Mouse (Mus musculus) heart, postnatal 0 days (tissue): Measurements from ENCODE around the gene Rbfox1. TPM values are rescaled to one million over a fixed set of nuclear protein-coding genes. Genes with fewer than 3 reads are reported as not detected.

Experiments
- ATAC-seq: fragments of 200-750 bp; cut with Nextera tagmentation; 2 replicates; pipeline ENCODE4 v1.8.0; 2017; ENCODE audit warnings: low read depth, moderate number of reproducible peaks, moderate library complexity; ENCODE audit not compliant: insufficient read depth
- DNase-seq: peaks from one replicate; pipeline ENCODE4 v3.0.0-alpha.2; 2016; ENCODE audit warnings: low spot score
- H3K27ac ChIP-seq: fragments of 300-500 bp; sonication (generic); 2 replicates; pipeline ENCODE4 v1.5.1; 2014; ENCODE audit warnings: low read depth, mild to moderate bottlenecking
- H3K27me3 ChIP-seq: fragments of 300-500 bp; sonication (generic); 2 replicates; pipeline ENCODE4 v1.6.1; 2014; ENCODE audit warnings: low read length, mixed read lengths; ENCODE audit not compliant: control insufficient read depth, insufficient read depth
- H3K36me3 ChIP-seq: fragments of 300-500 bp; sonication (generic); replicated peaks from 2 replicates; pipeline ENCODE4 v1.6.1; 2014; ENCODE audit warnings: low read length, mixed read lengths; ENCODE audit not compliant: control insufficient read depth, insufficient read depth
- H3K4me1 ChIP-seq: fragments of 300-500 bp; sonication (generic); 2 replicates; pipeline ENCODE4 v1.6.1; 2014; ENCODE audit warnings: antibody characterized with exemption; ENCODE audit not compliant: control insufficient read depth, insufficient read depth
- H3K4me2 ChIP-seq: fragments of 300-500 bp; sonication (generic); 2 replicates; pipeline ENCODE4 v1.6.1; 2014; ENCODE audit warnings: low read depth, mild to moderate bottlenecking, low read length, moderate library complexity
- H3K4me3 ChIP-seq: fragments of 300-500 bp; sonication (generic); 2 replicates; pipeline ENCODE4 v1.5.1; 2014; ENCODE audit warnings: low read depth, low read length
- H3K9ac ChIP-seq: fragments of 300-500 bp; sonication (generic); replicated peaks from 2 replicates; pipeline ENCODE4 v1.6.1; 2014; ENCODE audit warnings: low read depth, low read length, mixed read lengths
- H3K9me3 ChIP-seq: fragments of 300-500 bp; sonication (generic); replicated peaks from 2 replicates; pipeline ENCODE4 v1.6.1; 2016; ENCODE audit warnings: low read length; ENCODE audit not compliant: control insufficient read depth
- CTCF ChIP-seq: IDR thresholded peaks from 2 replicates; pipeline ENCODE4 v1.5.1; 2016; ENCODE audit warnings: antibody characterized with exemption, control low read depth, low read depth
- EP300 ChIP-seq: IDR thresholded peaks from 2 replicates; pipeline ENCODE4 v1.6.1; 2016; ENCODE audit warnings: antibody characterized with exemption, low read depth
- WGBS: fragments of 180-500 bp; shearing (Covaris S2); extraction: QIAGEN DNeasy Blood & Tissue Kit; methylation state at CpG from one replicate; pipeline ENCODE4 v1.1.7; 2014; 5-methylcytosine and 5-hydroxymethylcytosine counted together
- polyA plus RNA-seq: library from polyadenylated mRNA; unstranded; fragments of >200 nt; fragmentation: Nextera tagmentation; extraction: Ambion mirVana; gene quantifications from 2 replicates; pipeline ENCODE4 v1.2.1, GENCODE M21; 2015
- total RNA-seq: library from RNA; depleted of rRNA; stranded (reverse); fragments of >200 nt; gene quantifications from 2 replicates; pipeline ENCODE4 v1.2.3, GENCODE M21; 2014; ENCODE audit warnings: low replicate concordance

Rbfox1 gene
- total and polyA plus RNA-seq, 2 experiments from 2014 or later: 6.0 to 15.3 TPM

DNA sequence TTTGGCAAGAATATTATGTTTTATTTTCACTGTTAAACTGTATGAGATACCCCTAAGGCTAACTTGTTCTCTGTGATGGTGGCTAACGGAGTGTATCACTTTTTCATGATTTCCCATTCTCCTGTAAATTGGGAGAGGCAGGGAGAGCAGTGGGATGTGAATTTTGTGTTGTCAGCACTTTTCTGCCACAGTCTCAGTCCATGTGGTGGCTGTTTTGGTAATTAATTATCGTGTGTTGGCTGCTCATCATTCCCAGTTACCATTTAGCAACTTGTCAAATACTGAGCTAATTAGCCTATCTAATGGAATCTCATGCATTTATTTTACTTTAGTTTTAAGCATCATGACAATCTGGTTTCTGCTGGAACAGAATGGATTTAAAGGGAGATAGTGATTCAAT is 773.4 kb downstream of the Rbfox1 start:
- Histone ChIP-seq H3K4me3 (no peak overlapping the region), H3K9ac (no peak overlapping the region), H3K4me1 (no peaks in the 10 kb centered on the region), H3K9me3 (no peaks in the 10 kb centered on the region), H3K27me3 (no peaks in the 10 kb centered on the region), H3K36me3 (no peaks in the 10 kb centered on the region), H3K27ac (no peak overlapping the region), H3K4me2 (no peak overlapping the region)
- DNase-seq (no peak), ATAC-seq (no peak)
- TF ChIP-seq EP300 (no peak), CTCF (no peak)
- WGBS: 56% methylated on average over 2 of the region's 2 CpGs

DNA sequence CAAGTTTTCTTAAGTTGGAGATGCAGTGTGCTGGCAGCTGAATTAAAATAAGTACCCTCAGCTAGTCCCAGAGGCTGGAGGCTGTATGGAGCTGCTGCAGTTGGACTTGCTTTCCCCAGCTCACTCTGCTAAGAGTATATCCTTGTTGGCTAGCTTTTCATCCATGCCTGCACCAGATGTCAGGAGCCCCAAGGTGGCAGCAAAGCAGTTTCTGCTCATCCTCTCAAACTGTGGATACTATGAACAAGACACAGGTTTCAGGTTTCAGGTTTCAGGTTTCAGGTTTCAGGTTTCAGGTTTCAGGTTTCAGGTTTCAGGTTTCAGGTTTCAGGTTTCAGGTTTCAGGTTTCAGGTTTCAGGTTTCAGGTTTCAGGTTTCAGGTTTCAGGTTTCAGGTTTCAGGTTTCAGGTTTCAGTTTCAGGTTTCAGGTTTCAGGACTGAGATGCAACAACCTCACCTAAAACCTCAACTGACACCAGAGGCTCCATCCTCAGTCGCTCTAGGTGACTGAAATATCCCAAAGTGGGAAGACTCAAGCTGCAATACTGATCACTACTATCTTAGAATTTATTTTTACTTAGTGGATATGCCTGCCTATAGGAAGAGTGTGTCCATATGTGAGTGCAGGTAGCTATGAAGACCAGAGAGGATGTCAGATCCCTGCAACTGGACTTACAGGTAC is 801.1 kb downstream of the Rbfox1 start:
- Histone ChIP-seq H3K27me3 (no peaks in the 10 kb centered on the region), H3K9me3 (no peaks in the 10 kb centered on the region), H3K9ac (no peak overlapping the region), H3K4me3 (no peak overlapping the region), H3K4me1 (no peaks in the 10 kb centered on the region), H3K4me2 (no peak overlapping the region), H3K36me3 (no peaks in the 10 kb centered on the region), H3K27ac (no peak overlapping the region)
- TF ChIP-seq EP300 (no peak), CTCF (no peak)
- ATAC-seq (no peak), DNase-seq (no peak)
- WGBS: 68% methylated on average over 1 of the region's 1 CpGs

DNA sequence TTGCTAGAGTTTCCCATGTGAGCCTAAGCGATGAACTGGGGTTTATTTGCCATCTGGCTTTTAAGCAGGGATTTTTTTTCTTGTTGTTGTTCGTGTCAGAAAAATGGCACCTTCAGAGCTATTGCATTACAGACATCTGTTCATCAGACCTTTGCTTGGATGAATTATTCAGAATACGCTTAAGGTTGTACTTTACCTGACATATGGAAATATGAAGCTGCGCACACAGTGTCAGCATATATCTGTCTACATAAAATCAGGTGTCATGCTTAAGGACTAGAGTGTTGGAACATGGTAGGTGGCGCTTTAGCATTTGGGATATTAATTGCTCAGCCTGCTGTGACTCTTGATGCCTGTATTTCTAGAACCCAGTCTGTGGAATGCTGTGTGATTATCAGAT is 819.7 kb downstream of the Rbfox1 start:
- no peaks in the 10 kb centered on the region for H3K4me1 ChIP-seq
- no peaks in the 10 kb centered on the region for H3K9me3 ChIP-seq
- H3K4me3 ChIP-seq: no peak overlapping the region
- H3K9ac ChIP-seq: no peak overlapping the region
- H3K36me3 ChIP-seq: no peaks in the 10 kb centered on the region
- ATAC-seq: no peak
- DNase-seq: no peak
- H3K4me2 ChIP-seq: no peak overlapping the region
- H3K27me3 ChIP-seq: no peaks in the 10 kb centered on the region
- H3K27ac ChIP-seq: no peak overlapping the region
- 83% methylated on average over 5 of the region's 5 CpGs for WGBS
- TF ChIP-seq EP300 (no peak), CTCF (no peak)

DNA sequence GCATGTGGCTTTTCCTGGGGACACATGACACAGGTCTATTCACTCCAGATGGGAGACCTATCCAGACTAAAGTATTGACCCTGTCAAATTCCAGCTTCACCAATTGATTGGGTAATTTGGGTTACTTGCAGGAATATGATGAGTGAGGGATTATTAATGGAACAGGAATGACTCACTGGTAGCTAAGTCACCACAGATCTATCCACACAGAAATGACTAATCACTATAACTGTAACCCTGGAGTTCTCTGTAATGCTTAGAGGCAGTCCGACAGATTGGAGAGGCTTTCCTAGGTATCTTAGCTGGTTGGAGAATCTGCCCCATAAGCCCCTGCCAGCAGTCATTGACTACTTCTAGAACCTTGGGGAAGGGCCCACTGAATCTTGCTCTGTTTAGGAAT is 827.2 kb downstream of the Rbfox1 start:
- Histone ChIP-seq H3K4me1 (peaks cover 3% of the 10 kb centered on the region; the same call in 1 of the 2 replicates), H3K36me3 (no peaks in the 10 kb centered on the region), H3K9ac (no peak overlapping the region), H3K27me3 (no peaks in the 10 kb centered on the region), H3K27ac (no peak overlapping the region), H3K4me3 (no peak overlapping the region), H3K9me3 (no peaks in the 10 kb centered on the region), H3K4me2 (no peak overlapping the region)
- ATAC-seq (no peak), DNase-seq (no peak)
- 82% methylated on average over 1 of the region's 1 CpGs for WGBS
- TF ChIP-seq EP300: no peak
- no peak for TF ChIP-seq CTCF

DNA sequence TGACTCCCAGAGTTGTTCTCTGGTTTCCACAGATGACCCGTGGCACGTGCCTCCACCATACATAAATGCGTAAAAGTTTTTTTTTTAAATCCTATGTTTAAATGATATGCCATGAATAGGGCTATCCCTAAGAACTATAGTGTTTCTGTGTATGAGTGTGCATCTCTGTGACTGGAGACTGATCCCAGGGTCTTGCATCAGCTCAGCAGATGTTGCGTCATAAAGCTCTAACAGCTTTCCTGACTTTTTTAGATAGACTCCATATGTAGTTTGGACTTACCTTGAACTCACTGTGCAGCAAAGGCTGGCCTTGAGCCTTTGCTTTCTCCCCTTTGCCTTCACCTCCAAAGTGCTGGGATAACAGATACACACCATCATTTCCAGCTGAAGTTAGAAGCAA is 830.1 kb downstream of the Rbfox1 start:
- no peak overlapping the region for H3K4me2 ChIP-seq
- no peaks in the 10 kb centered on the region for H3K27me3 ChIP-seq
- H3K4me1 ChIP-seq: peaks cover 3% of the 10 kb centered on the region; the same call in 1 of the 2 replicates
- 86% methylated on average over 4 of the region's 4 CpGs for WGBS
- H3K9ac ChIP-seq: no peak overlapping the region
- no peak overlapping the region for H3K27ac ChIP-seq
- no peak overlapping the region for H3K4me3 ChIP-seq
- ATAC-seq: no peak
- H3K36me3 ChIP-seq: no peaks in the 10 kb centered on the region
- TF ChIP-seq CTCF (no peak), EP300 (no peak)
- no peak for DNase-seq
- H3K9me3 ChIP-seq: no peaks in the 10 kb centered on the region
